Comparison of ENCODE assay signal across 20 mouse cellular contexts in the genomic region with DNA sequence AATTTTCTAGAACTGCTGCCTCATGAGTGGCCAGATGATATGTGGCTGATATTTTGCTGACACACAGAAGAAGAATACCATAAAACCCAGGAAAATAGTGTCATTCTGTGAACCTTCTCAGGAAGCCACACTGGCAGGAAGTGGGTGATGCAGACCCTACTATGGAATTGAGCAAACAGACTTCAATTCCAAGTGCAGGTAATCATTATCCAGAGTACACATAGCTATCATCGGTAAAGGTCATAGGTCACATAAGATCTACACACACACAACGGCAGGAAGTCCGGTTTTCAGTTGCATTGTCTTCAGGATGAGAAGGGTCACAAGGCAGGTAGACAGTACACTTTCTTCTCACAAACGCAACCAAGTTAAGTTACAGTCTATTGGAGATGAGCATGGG. TPM values are rescaled to one million over a fixed set of nuclear protein-coding genes. Genes with fewer than 3 reads are reported as not detected.
DNase-seq lines count a peak whose midpoint lies in the region; ATAC-seq and TF ChIP-seq lines count a peak whose summit lies in the region.
"Had no signal": no experiment of that assay in that cellular context is flagged by ENCODE, and none has a peak within 500 bp of the region (broad histone marks: within the 10 kb centered on the region; RNA-seq: fewer than 3 reads in every experiment).

No protein-coding gene starts in this region.

- peak overlapping the region; percentile 17; the same call in 1 of the 2 replicates for H3K4me2 ChIP-seq in intestine, postnatal 0 days (replicated peaks; ENCODE audit: low read depth)
- no peak overlapping the region; the same call in 1 of the 2 replicates for H3K4me2 ChIP-seq in liver, postnatal 0 days (ENCODE audit: low read depth, low read length)
- H3K4me2 ChIP-seq: embryonic facial prominence, embryonic 13.5 days; forebrain, embryonic 15.5 days; hindbrain, embryonic 12.5 days; limb, embryonic 13.5 days had no signal

- no peaks in the 10 kb centered on the region for H3K27me3 ChIP-seq in intestine, postnatal 0 days (replicated peaks; ENCODE audit: control insufficient read depth, insufficient read depth, low read length)
- H3K27me3 ChIP-seq in liver, postnatal 0 days (ENCODE audit: insufficient read depth, low read length), result no peaks in the 10 kb centered on the region
- H3K27me3 ChIP-seq: embryonic facial prominence, embryonic 13.5 days; forebrain, embryonic 15.5 days; hindbrain, embryonic 12.5 days; limb, embryonic 13.5 days had no signal

- no peak for TF ChIP-seq EP300 in liver, postnatal 0 days (IDR thresholded peaks at IDR 0.05; ENCODE audit: low read depth)

- H3K4me3 ChIP-seq in intestine, postnatal 0 days (ENCODE audit: low read depth, low read length), result no peak overlapping the region
- no peak overlapping the region for H3K4me3 ChIP-seq in liver, postnatal 0 days (ENCODE audit: low read depth, low read length)
- H3K4me3 ChIP-seq: embryonic facial prominence, embryonic 13.5 days; forebrain, embryonic 15.5 days; heart, embryonic 10.5 days; hindbrain, embryonic 12.5 days; limb, embryonic 13.5 days had no signal

- WGBS in intestine, postnatal 0 days, result 33% methylated on average over 4 of the region's 4 CpGs
- 45% methylated on average over 4 of the region's 4 CpGs for WGBS in liver, postnatal 0 days (ENCODE audit: insufficient replicate concordance)

- DNase-seq in liver, postnatal 0 days, result no peak
- DNase-seq in yolk sac, embryonic 10.5 days (ENCODE audit: low spot score), result peak; percentile 12
- DNase-seq in right cerebral cortex, adult 18-20 months, result no peak
- DNase-seq in cerebellum, postnatal 14 days, result no peak
- DNase-seq: adrenal gland, adult 8-10 months; cerebellum, adult 11 months; cerebellum, postnatal 10 days; heart, postnatal 14 days; kidney, adult 18-20 months; thymus, adult 18-20 months had no signal

- ATAC-seq in inflammation-experienced regulatory T-cells, adult 6 months, result peak; percentile 43
- peak; percentile 83 for ATAC-seq in intestine, postnatal 0 days
- ATAC-seq in liver, postnatal 0 days, result peak; percentile 60
- ATAC-seq in monocyte, adult 5-6 weeks (replicated peaks; ENCODE audit: insufficient number of reproducible peaks, low FRiP score, low TSS enrichment, poor library complexity, severe bottlenecking), result no peak
- ATAC-seq: forebrain, embryonic 15.5 days; midbrain, embryonic 16.5 days had no signal

- H3K9me3 ChIP-seq in intestine, postnatal 0 days (ENCODE audit: control insufficient read depth), result peaks cover 2% of the 10 kb centered on the region; the same call in 1 of the 2 replicates
- no peaks in the 10 kb centered on the region for H3K9me3 ChIP-seq in liver, postnatal 0 days (ENCODE audit: low read length)
- H3K9me3 ChIP-seq: embryonic facial prominence, embryonic 13.5 days; forebrain, embryonic 15.5 days; heart, embryonic 10.5 days; hindbrain, embryonic 12.5 days; limb, embryonic 13.5 days had no signal

- peaks cover 8% of the 10 kb centered on the region; the same call in 1 of the 2 replicates for H3K4me1 ChIP-seq in intestine, postnatal 0 days (replicated peaks; ENCODE audit: control insufficient read depth, insufficient read depth, low read length)
- peaks cover 15% of the 10 kb centered on the region for H3K4me1 ChIP-seq in liver, postnatal 0 days (ENCODE audit: insufficient read depth)
- H3K4me1 ChIP-seq: embryonic facial prominence, embryonic 13.5 days; forebrain, embryonic 15.5 days; hindbrain, embryonic 12.5 days; limb, embryonic 13.5 days had no signal

- H3K36me3 ChIP-seq in intestine, postnatal 0 days (ENCODE audit: control insufficient read depth, insufficient read depth), result no peaks in the 10 kb centered on the region; the same call in 1 of the 2 replicates
- H3K36me3 ChIP-seq in liver, postnatal 0 days (replicated peaks; ENCODE audit: insufficient read depth, low read length), result no peaks in the 10 kb centered on the region
- H3K36me3 ChIP-seq: embryonic facial prominence, embryonic 13.5 days; forebrain, embryonic 15.5 days; heart, embryonic 10.5 days; hindbrain, embryonic 12.5 days; limb, embryonic 13.5 days had no signal

- peak overlapping the region; percentile 29 for H3K27ac ChIP-seq in intestine, postnatal 0 days (ENCODE audit: low read depth, low read length)
- no peak overlapping the region for H3K27ac ChIP-seq in liver, postnatal 0 days (ENCODE audit: low read depth)
- H3K27ac ChIP-seq: embryonic facial prominence, embryonic 13.5 days; forebrain, embryonic 15.5 days; heart, embryonic 10.5 days; hindbrain, embryonic 12.5 days; kidney, postnatal 0 days; limb, embryonic 13.5 days had no signal

- no peak overlapping the region for H3K9ac ChIP-seq in intestine, postnatal 0 days (ENCODE audit: low read depth, low read length)
- H3K9ac ChIP-seq in liver, postnatal 0 days (replicated peaks), result no peak overlapping the region
- H3K9ac ChIP-seq: embryonic facial prominence, embryonic 13.5 days; forebrain, embryonic 15.5 days; hindbrain, embryonic 12.5 days; limb, embryonic 13.5 days had no signal

- no peak for TF ChIP-seq CTCF in intestine, postnatal 0 days (IDR thresholded peaks at IDR 0.05; ENCODE audit: low read depth)
- no peak for TF ChIP-seq CTCF in liver, postnatal 0 days (IDR thresholded peaks at IDR 0.05; ENCODE audit: low read depth)

RNA-seq across cellular contexts. Expression of a gene that starts 16.9 kb away (rescaled TPM):
- 1 to 10 TPM; 2.1 to 8.5 (median 3.8) TPM for polyA plus RNA-seq in inflammation-experienced regulatory T-cells, adult 6 months (2017; shearing (Covaris generic))
- polyA plus RNA-seq in intestine, postnatal 0 days (2015; fragmentation: Nextera tagmentation; extraction: Ambion mirVana), result 4.3 and 4.8 TPM in 2 replicates
- 0.60 and 0.79 TPM in 2 replicates for polyA plus RNA-seq in liver, postnatal 0 days (2015; fragmentation: Nextera tagmentation; extraction: Ambion mirVana)
- 29.4 to 103 TPM (median 30.9 TPM) in 3 replicates for total RNA-seq in monocyte, adult 5-6 weeks (2017)
